Mouse (Mus musculus) left cerebral cortex, adult 8-10 months (tissue): ENCODE measurements around the gene Lhfpl2. TPM values are rescaled to one million over a fixed set of nuclear protein-coding genes. Genes with fewer than 3 reads are reported as not detected.
A peak's percentile ranks its signal among the peaks of the same experiment; 100 is the strongest.

Experiments
- DNase-seq, 2 experiments: peaks; one replicate each; pipeline ENCODE4 v3.0.0; 2022; ENCODE audit warnings: low spot score in 2 of 2
- total RNA-seq, 4 experiments: library from RNA; stranded (reverse); gene quantifications; 2 replicates each; pipeline ENCODE4 v1.2.4; 2022

Lhfpl2 gene
- total RNA-seq, 4 experiments from 2014 or later = 13.8 to 16.9 (median 14.8) TPM

DNA sequence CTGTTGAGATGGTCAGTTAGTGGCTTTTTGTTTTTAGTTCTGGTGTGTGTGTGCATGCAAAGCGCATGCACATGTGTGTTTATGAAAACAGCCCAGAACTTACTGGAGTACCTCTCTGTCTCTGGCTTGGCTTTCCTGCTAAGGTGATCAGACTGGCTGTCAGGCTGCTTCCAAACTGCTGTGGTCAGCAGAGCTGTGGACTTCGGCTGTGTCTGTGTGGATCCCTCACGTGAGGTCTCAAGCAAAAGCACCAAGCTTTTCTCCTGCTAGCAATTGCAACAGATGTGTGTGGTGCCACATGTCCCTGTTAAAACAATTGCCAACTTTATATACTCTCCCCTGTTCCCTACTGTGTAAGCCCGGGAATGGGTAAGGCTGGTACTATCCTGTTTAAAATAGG is 82.8 kb downstream of the Lhfpl2 start:
- DNase-seq = no peak

DNA sequence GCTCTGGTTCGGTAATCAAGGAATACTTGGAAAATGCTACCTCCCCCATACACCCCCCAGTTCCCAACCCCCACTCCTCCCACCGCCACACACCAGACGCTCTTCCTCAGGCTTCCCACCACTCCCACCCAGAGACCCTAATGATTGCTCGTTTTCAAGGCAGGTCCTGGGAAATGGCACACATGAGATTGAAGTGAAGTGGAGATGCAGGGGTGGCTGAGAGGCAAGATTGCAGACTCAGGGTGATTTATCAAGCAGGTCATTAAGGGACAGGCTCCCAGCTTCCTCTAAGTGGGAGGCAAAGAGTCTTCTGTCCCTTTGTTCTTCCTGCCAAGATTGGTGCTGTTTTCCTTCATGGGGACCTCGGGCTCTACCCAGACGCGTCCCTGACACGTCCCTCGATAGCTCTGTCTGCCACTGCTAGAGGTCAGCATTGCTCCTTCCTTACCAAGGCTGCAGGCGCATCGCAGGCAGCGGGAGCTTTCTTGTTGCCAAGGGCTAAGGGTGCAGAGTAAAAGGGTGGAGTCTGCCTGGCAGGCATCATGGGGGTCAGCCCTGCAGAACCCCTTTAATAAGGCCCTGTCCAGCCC is 85.6 kb downstream of the Lhfpl2 start:
- DNase-seq = no peak

DNA sequence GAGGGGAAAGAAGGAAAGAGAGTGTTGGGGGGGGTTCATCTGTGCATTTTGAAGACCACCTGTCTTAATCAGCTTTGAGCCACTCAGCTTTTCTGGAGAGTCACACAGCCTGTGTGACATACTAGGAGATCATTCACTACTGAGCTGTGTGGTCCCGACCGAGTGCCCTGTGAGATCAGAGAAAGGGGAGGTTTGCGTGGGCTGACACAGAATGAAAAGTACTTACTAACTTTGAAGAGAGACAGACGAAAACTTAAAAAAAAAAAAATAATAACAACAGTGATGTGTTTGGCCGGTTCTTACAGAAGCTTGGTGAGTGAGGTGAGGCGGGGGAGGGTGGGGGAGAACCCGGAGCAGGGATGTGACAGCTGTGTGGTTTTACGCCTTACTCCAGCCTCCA is 86.9 kb downstream of the Lhfpl2 start:
- no peak for DNase-seq

DNA sequence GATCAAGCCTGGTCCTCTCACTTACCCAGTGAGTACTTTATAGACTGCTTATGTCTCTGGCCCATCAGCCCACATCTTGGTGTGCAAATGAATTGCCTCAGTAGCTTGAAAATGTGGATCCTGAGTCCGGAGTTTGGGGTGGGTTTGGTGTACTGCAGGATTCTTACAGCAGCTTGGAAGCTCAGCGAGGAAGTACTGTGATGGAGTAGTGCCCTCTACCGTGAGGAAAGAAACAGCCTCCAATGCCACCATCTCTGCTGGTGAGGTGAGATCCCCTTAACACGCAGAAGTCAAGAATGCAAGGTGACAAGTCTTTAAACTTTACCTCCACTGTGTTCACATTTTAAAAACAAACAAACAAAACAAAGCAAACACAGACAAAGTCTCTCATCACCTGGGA is 89.7 kb downstream of the Lhfpl2 start:
- DNase-seq = no peak

DNA sequence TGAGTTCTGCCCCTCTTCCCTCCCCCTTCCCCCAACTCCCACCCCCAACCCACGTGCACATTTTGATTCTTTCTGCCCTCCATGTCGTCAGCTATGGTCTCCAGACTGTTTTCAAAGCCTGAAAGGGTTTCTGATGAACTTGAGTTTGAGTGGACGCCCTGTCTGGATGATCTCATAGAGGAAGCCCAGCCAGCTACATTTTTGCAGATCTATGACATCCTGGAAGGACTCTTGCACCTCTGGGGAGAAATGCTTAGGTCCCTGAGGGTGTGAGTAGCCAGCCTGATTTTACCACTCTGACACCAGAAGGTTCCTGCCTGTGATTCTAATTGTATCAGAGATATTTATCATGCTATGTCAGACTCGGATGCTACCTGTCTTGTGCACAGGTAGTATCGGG is 91.4 kb downstream of the Lhfpl2 start:
- DNase-seq = no peak

- no peak for DNase-seq
These were observed 92.2 kb downstream of the Lhfpl2 start for GRCm38 (mm10) chr13:94149781-94150180.

DNA sequence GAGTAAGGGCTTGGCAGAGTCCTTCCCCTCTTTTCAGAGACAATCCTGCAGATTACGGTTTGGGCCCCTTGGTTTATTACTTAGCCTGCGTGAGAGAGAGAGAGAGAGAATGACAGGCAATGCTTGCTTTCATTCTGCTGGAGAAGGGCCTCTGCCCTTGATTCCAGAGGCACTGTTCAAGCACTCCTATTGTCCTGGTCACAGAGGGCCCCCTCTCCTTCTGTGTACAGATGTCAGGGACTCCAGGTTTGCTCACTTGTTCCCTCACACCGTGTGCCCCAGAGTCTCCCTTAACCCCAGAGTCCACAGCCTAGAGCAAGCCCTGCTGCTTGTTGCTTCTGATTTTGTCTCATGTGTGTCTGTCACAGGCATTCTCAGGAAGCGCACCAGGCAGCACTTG is 93.7 kb downstream of the Lhfpl2 start:
- DNase-seq = no peak

GRCm38 (mm10) chr13:94152836-94153235 is 95.2 kb downstream of the Lhfpl2 start:
- DNase-seq = no peak

DNA sequence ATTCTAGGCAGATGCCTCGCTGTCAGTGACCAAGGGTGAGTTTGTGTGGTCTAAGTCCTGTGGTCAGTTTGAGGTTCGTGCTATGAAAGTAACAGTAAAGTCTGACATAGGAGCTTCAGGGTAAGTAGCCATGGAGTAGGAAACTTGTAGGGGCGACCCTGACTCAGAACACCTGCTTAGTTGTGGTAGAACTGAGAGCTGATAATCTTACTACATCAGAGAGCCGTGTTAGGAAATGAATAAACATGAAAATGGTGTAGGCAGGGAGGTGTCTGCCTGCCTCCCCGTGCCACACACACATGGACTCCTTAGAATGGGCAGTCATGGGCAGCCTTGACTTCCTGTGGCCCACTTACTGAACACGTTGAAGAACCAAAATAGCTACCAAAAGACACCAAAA is 96.1 kb downstream of the Lhfpl2 start:
- no peak for DNase-seq

- DNase-seq = no peak
These were observed 97.1 kb downstream of the Lhfpl2 start for GRCm38 (mm10) chr13:94154512-94155296.

- DNase-seq = no peak
These were observed 98.2 kb downstream of the Lhfpl2 start for GRCm38 (mm10) chr13:94155657-94156429.

DNA sequence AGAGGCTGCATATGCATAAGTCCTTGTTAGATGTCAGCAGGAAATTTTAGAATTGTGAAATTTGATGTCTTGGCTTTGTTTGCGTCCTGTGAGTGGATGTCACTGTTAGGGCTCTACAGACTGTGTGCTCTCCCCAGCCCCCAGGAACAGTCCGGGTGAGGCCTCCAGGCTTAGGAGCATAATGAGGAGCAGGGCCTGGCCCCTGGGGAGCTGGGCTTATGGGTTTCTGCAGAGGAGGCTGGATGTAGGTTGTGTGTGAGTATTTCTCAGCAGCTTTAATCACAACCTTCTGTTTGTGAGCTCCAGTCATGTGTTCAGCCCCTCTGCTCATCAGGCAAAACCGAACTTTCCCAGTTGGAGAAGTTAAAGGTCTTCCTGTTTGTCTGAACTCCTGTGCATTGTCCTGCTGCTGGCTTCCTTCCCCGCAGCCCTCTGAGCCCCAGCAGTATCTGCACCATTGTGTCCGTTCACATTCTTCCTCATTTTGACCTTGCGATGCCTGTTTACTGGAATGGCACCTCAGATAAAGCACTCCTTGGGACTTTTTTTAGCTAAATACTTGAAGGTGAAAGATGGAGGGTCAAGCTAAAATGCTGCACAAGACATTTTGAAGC is 101.4 kb downstream of the Lhfpl2 start:
- no peak for DNase-seq

- no peak for DNase-seq
These were observed 102.1 kb downstream of the Lhfpl2 start for GRCm38 (mm10) chr13:94159478-94160220.

DNA sequence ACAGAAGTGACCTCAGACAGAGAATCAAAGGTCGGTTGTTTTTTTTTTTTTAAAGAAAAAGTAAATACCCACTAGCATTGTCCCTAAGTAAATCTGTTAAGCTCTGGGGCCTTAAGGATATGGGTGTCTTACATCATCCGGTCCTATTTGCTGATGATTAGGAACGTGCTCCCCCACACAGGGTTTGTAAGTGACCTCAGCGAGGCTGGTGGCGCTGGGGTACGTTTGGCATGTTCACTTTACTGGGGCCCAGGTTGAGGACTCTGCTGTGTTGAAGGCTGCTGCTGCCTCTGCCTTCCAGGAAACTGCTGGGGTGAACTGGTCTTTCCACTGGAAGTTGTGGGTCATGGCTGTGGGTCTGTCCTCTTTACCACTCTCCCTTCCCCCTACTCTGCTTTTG is 106.9 kb downstream of the Lhfpl2 start:
- DNase-seq = no peak

DNA sequence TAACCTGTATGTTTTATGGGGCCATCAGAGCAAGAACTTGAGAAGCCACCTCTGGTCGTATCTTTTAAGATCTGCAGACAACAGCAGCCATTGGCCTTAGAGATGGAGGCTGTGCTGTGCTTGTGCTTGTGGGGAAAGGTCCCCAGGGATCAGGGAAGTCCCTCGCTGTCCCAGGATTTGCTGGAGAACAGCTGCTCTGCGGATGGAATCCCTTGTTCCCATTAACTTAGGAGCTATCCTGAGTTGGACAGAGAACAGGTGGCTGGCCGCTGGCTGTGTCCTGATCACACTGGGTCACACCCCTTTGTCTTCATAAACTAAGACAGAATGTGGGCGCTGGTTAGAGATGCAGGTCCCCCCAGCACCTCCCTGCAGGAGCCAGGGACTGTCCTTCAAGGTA is 110.7 kb downstream of the Lhfpl2 start:
- DNase-seq = no peak

DNA sequence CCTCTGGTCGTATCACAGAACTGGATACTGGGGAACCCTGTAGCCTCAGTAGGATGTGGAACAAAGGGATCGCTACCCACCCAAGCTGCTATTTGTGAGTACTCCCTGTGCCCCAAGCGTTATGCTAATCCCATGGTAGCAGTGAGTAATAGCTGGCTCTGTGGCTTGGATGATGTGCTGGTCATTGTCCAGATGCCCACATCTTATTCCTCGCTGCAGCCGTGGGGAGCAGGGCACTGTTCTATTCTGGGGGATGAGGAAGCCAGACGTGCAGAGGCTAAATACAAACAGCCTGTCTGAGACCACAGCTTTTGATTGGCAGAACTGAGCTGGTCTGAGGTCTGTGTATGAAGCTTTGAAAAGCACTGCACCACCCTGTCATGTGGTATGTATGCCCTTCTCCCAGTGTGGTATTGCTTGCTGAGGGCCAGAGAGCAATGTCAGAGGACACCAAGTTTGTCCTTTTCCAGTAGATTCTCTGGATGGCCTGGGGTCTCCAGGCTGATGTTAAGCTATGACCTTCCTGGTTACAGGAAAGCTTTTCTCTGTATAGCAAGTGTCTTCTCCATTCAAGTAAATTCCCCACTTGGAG is 111.8 kb downstream of the Lhfpl2 start:
- no peak for DNase-seq

DNA sequence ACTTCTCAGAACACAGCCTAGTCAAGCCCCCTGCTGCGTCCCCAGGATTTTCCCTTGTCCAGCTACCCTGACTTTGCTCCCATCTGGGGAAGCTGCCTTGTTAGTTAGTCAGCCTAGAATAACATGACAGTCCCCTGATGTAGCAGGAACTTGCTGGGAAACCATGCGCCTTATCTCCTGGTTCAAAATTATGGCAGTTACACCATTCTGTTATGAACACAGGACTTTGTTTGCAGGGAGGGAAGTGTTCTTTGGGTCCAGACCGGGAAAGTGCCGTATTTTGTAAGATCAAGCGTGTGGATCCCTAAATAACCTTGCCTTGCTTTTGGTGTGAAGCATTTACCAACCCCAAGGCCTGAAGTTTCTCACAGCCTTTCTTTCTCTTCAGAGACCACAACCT is 114.0 kb downstream of the Lhfpl2 start:
- DNase-seq = no peak

DNA sequence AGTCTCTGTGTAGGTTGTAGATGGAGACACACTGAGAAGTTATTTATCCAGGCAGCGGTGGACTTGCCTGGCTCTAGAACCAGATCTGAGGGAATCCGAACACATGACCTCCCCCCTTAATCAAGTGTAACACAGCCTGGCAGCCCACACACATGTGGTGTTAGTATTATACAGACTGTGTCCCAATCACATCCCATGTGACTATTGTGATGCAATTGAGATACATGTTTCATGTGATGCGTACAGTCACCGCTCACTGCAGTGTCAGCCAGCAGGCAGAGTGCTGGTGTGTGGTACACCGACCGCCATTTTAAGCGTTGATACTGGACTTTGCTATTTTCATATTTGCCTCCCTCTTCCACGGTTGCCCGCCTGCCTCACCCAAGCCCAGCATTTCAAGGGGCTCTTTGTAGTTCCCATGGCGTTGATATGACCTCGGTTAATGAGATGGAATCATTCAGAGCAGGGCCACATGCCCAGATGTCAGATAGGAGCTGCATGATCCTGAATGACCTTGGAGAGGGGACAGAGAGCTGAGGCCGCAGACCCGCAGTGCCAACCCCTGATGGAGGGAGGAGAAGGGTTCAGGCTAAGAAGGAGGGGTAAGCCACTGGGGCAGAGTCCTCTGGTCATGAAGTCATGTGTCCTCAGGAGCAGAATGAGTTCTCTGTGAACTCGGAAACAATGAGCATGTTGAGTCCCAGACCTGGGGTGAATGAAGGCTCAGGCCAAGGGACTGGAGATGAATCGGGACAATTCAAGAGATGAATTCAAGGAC is 115.1 kb downstream of the Lhfpl2 start:
- DNase-seq = peak in 1 of 2 experiments; percentile 53

DNA sequence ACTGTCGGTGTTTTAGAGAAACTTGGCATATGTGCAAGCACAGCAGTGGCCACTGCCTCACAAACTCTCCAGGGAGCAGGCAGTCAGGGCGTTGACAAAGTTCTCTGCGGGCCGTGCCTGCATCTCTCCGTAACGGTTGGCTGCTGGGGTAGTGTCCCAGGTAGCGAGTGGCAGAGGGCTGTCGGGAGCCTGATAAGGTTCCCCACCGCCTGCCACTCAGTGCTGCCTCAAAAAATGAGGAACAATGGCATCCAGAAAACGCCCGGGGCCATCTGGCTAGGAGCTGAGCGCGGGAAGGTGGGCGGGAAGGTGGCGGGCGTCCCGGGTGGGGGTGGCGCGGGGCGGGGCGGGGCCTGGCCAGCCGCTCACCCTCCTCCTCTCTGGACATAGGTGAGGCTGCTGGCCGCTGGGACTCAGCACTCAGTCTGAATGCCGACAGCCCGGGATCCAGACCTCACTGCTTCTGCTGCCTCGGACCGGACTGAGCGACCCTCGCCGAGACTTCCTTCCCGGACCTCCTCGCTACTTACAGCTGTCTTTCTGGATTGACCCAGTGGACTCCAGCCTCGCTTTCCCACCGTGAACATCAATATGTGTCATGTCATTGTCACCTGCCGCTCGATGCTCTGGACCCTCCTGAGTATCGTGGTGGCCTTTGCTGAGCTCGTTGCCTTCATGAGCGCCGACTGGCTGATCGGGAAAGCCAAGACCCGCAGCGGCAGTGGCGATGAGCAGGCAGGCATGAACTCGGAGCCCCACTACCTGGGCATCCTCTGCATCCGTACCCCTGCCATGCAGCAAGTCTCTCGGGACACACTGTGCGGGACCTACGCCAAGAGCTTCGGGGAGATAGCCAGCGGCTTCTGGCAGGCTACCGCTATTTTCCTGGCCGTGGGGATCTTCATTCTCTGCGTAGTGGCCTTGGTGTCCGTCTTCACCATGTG is 116.3 kb downstream of the Lhfpl2 start:
- no peak for DNase-seq
